In the genomic region with DNA sequence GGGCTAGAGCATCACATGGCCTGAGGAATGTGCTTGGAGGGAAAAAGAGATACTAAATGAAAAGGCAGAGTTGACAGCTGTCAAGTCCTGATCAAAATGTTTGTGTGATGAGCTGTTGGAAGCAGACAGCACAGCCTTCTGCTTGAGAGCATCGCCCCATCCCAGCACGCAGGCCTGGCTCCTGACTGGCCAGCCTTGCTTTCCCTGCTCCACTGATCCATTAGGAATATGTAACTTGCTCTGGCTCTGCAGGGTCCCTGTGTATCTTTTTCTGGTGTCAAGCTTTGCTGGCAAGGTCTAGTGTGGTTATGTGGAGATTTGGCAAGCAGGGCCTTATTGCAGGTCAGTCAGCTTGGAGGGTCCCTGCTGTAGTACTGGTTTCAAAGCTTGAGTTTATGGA, we compare ENCODE assay signal across 25 mouse cellular contexts.
DNase-seq lines count a peak whose midpoint lies in the region; ATAC-seq lines count a peak whose summit lies in the region.
"Had no signal": no experiment of that assay in that cellular context is flagged by ENCODE, and none has a peak within 500 bp of the region (broad histone marks: within the 10 kb centered on the region; RNA-seq: fewer than 3 reads in every experiment).

No protein-coding gene starts in this region.

- H3K27ac ChIP-seq in hindbrain, embryonic 15.5 days (replicated peaks), result no peak overlapping the region
- H3K27ac ChIP-seq in hindbrain, embryonic 13.5 days, result no peak overlapping the region
- H3K27ac ChIP-seq: embryonic facial prominence, embryonic 10.5 days; embryonic facial prominence, embryonic 13.5 days; forebrain, embryonic 12.5 days; forebrain, embryonic 15.5 days; heart, adult 2 months; heart, embryonic 10.5 days; heart, embryonic 13.5 days had no signal

- intact Hi-C loops in left cerebral cortex, postnatal 4 days (cut with DNase I), result no loop called here
- intact Hi-C loops in left cerebral cortex, postnatal 36 days (cut with DNase I), result no loop called here

- H3K4me3 ChIP-seq in hindbrain, embryonic 15.5 days, result no peak overlapping the region
- H3K4me3 ChIP-seq in hindbrain, embryonic 13.5 days, result no peak overlapping the region
- H3K4me3 ChIP-seq: embryonic facial prominence, embryonic 10.5 days; embryonic facial prominence, embryonic 13.5 days; erythroblast, embryonic 14.5 days; forebrain, embryonic 12.5 days; forebrain, embryonic 15.5 days; heart, adult 2 months; heart, embryonic 10.5 days; heart, embryonic 13.5 days had no signal

- no peaks in the 10 kb centered on the region for H3K27me3 ChIP-seq in hindbrain, embryonic 15.5 days
- no peaks in the 10 kb centered on the region for H3K27me3 ChIP-seq in hindbrain, embryonic 13.5 days
- H3K27me3 ChIP-seq: embryonic facial prominence, embryonic 13.5 days; forebrain, embryonic 12.5 days; forebrain, embryonic 15.5 days; heart, embryonic 13.5 days; Patski had no signal

- 0 out of 2 replicates have a peak, but pooled peaks have one; percentile 45 for ATAC-seq in hindbrain, embryonic 15.5 days (ENCODE audit: low FRiP score, low read depth)
- ATAC-seq in hindbrain, embryonic 13.5 days (ENCODE audit: low FRiP score), result no peak
- ATAC-seq: forebrain, embryonic 15.5 days; intestine, postnatal 0 days; Patski had no signal

- H3K36me3 ChIP-seq in hindbrain, embryonic 15.5 days, result no peaks in the 10 kb centered on the region
- H3K36me3 ChIP-seq in hindbrain, embryonic 13.5 days, result peaks cover 7% of the 10 kb centered on the region; the same call in 1 of the 2 replicates
- H3K36me3 ChIP-seq: forebrain, embryonic 15.5 days had no signal

- peaks cover 36% of the 10 kb centered on the region for H3K4me1 ChIP-seq in hindbrain, embryonic 15.5 days (replicated peaks)
- H3K4me1 ChIP-seq in hindbrain, embryonic 13.5 days (replicated peaks), result peaks cover 30% of the 10 kb centered on the region
- H3K4me1 ChIP-seq: embryonic facial prominence, embryonic 10.5 days had no signal

- H3K9ac ChIP-seq in hindbrain, embryonic 15.5 days, result no peak overlapping the region
- H3K9ac ChIP-seq in hindbrain, embryonic 13.5 days, result no peak overlapping the region
- H3K9ac ChIP-seq: embryonic facial prominence, embryonic 13.5 days; forebrain, embryonic 12.5 days; forebrain, embryonic 15.5 days; heart, embryonic 13.5 days had no signal

- H3K9me3 ChIP-seq in hindbrain, embryonic 15.5 days, result no peaks in the 10 kb centered on the region
- no peaks in the 10 kb centered on the region for H3K9me3 ChIP-seq in hindbrain, embryonic 13.5 days
- H3K9me3 ChIP-seq: embryonic facial prominence, embryonic 10.5 days; embryonic facial prominence, embryonic 13.5 days; forebrain, embryonic 12.5 days; forebrain, embryonic 15.5 days; heart, embryonic 10.5 days; heart, embryonic 13.5 days had no signal

- no peak overlapping the region for H3K4me2 ChIP-seq in hindbrain, embryonic 15.5 days
- H3K4me2 ChIP-seq in hindbrain, embryonic 13.5 days, result no peak overlapping the region
- H3K4me2 ChIP-seq: embryonic facial prominence, embryonic 13.5 days; forebrain, embryonic 12.5 days; forebrain, embryonic 15.5 days; heart, embryonic 13.5 days had no signal

- peak; percentile 66 to 74 for DNase-seq in cerebellum, postnatal 10 days
- DNase-seq in cerebellum, adult 11-12 months, result no peak
- DNase-seq in left cerebral cortex, postnatal 4 days, result peak; percentile 56
- DNase-seq in left cerebral cortex, postnatal 36 days (ENCODE audit: low spot score in 2 of 2), result no peak
- peak; percentile 43 for DNase-seq in Muller cell, postnatal 12 days (ENCODE audit: inconsistent ontology term)
- DNase-seq in testis, postnatal 14 days (ENCODE audit: low spot score), result no peak
- DNase-seq: adrenal gland, postnatal 10 days; adrenal gland, postnatal 36 days; cerebellum, adult 11 months; cerebellum, adult 9-10 months; cerebellum, postnatal 36 days; embryo, embryonic 11 days; gastrocnemius, postnatal 25 days; heart, adult 2 months had no signal

- WGBS in hindbrain, embryonic 15.5 days, result 71% methylated on average over 2 of the region's 2 CpGs
- 93% methylated on average over 2 of the region's 2 CpGs for WGBS in hindbrain, embryonic 13.5 days

Comparison
In these comparisons a context has a peak if more than half of its experiments do, and no peak if none do; other contexts are left out.
1. DNase-seq: peak in cerebellum, postnatal 10 days (2 of 2), left cerebral cortex, postnatal 4 days (single experiment) and Muller cell, postnatal 12 days (single experiment); none in cerebellum, adult 11-12 months (single experiment), left cerebral cortex, postnatal 36 days (0 of 2) and testis, postnatal 14 days (single experiment).